Mouse (Mus musculus) hindbrain, embryonic 11.5 days (tissue): ENCODE results near the gene Tectb. TPM values are rescaled to one million over a fixed set of nuclear protein-coding genes. Genes with fewer than 3 reads are reported as not detected.
A peak's percentile ranks its signal among the peaks of the same experiment; 100 is the strongest.

Source experiments
- ATAC-seq: fragments of 200-750 bp; cut with Nextera tagmentation; 2 replicates; pipeline ENCODE4 v1.8.0; 2017; ENCODE audit warnings: mild to moderate bottlenecking, moderate TSS enrichment, moderate library complexity; ENCODE audit not compliant: low FRiP score
- DNase-seq: peaks from one replicate; pipeline ENCODE4 v3.0.0-alpha.2; 2015; ENCODE audit warnings: low spot score
- H3K27ac ChIP-seq: fragments of 300-500 bp; sonication (generic); 2 replicates; pipeline ENCODE4 v1.5.1; 2014; ENCODE audit warnings: mild to moderate bottlenecking, low read depth, low read length
- H3K27me3 ChIP-seq: fragments of 300-500 bp; sonication (generic); 2 replicates; pipeline ENCODE4 v1.6.1; 2014; ENCODE audit warnings: mild to moderate bottlenecking, low read length, moderate library complexity, mixed read lengths; ENCODE audit not compliant: control insufficient read depth, insufficient read depth
- H3K36me3 ChIP-seq: fragments of 300-500 bp; sonication (generic); 2 replicates; pipeline ENCODE4 v1.6.1; 2014; ENCODE audit warnings: mild to moderate bottlenecking, low read length, moderate library complexity, mixed read lengths; ENCODE audit not compliant: control insufficient read depth, insufficient read depth
- H3K4me1 ChIP-seq: fragments of 300-500 bp; sonication (generic); replicated peaks from 2 replicates; pipeline ENCODE4 v1.6.1; 2014; ENCODE audit warnings: low read length, mixed read lengths; ENCODE audit not compliant: control insufficient read depth, insufficient read depth
- H3K4me2 ChIP-seq: fragments of 300-500 bp; sonication (generic); replicated peaks from 2 replicates; pipeline ENCODE4 v1.6.1; 2014; ENCODE audit warnings: mild to moderate bottlenecking, low read depth, low read length
- H3K4me3 ChIP-seq: fragments of 300-500 bp; sonication (generic); 2 replicates; pipeline ENCODE4 v1.5.1; 2014; ENCODE audit warnings: low read depth, low read length
- H3K9ac ChIP-seq: fragments of 300-500 bp; sonication (generic); 2 replicates; pipeline ENCODE4 v1.6.1; 2014; ENCODE audit warnings: low read depth, low read length
- H3K9me3 ChIP-seq: fragments of 300-500 bp; sonication (generic); 2 replicates; pipeline ENCODE4 v1.6.1; 2016; ENCODE audit warnings: low read length; ENCODE audit not compliant: control insufficient read depth
- WGBS: fragments of 180-500 bp; shearing (Covaris S2); extraction: QIAGEN DNeasy Blood & Tissue Kit; methylation state at CpG from one replicate; pipeline ENCODE4 v1.1.7; 2014; 5-methylcytosine and 5-hydroxymethylcytosine counted together
- polyA plus RNA-seq: library from polyadenylated mRNA; unstranded; fragments of >200 nt; fragmentation: Nextera tagmentation; extraction: Ambion mirVana; gene quantifications from 2 replicates; pipeline ENCODE4 v1.2.1, GENCODE M21; 2014

The Tectb gene
- polyA plus RNA-seq, 1 experiment from 2014 or later = not detected

DNA sequence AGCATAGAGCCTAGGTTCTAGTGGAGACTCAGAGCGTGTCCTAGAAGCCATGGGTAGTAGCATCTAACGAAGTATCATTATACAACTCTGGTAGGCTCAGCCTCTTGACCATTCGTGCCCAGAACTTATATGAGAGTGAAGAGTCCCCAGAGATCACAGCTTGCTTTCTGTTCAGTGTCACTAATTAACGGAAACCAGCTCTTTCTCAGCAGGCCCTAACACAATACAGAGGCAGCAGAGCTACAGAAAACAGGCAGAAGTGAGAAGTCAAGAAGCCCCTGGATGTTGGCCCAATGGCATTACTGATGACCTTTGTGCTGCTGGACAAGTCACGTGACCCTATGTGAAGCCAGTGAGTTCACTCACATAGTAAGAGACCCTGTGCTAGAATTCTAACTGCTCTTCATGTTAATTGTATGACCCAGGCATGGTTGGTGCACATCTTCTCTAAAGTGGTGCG lies 60.7 kb downstream of the Tectb start, which contains the start of gene Gucy2g:
Gene Gucy2g, minus strand, starts transcription at position 51 of the 460 bp plus-strand sequence.
- Histone ChIP-seq H3K4me3 (no peak within 1 kb of the TSS), H3K27me3 (no peaks in the 10 kb centered on the region), H3K4me2 (no peak within 1 kb of the TSS), H3K36me3 (no peaks in the 10 kb centered on the region), H3K27ac (no peak within 1 kb of the TSS), H3K9me3 (no peaks in the 10 kb centered on the region), H3K9ac (no peak within 1 kb of the TSS), H3K4me1 (no peaks in the 10 kb centered on the region)
- 74% methylated on average over 6 of the region's 6 CpGs for WGBS
- no peak for ATAC-seq
- DNase-seq = no peak

DNA sequence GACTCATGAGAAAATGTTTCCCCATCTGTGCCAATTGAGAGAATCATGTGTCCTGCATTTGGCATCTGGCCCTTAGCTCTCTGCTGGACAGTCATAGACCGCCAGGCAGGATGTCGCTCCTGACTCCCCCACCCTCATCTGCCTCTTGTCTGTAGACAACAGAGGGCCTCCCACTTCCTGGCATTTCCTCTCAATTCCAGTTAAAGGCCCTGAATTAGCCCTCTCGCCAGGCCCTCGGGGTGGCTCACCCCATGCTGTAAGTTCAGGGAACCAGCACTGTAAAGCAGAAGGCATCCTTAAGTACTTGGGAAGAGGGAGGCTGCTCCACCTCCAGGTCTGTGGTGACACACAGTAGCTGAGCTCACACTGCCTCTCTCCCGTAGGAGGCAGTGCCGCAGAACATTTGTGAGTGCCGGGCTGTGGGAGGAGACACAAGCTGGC lies 64.3 kb downstream of the Tectb start:
- Histone ChIP-seq H3K27ac (no peak overlapping the region), H3K4me3 (no peak overlapping the region), H3K4me1 (no peaks in the 10 kb centered on the region), H3K36me3 (no peaks in the 10 kb centered on the region), H3K4me2 (no peak overlapping the region), H3K9ac (no peak overlapping the region), H3K27me3 (no peaks in the 10 kb centered on the region), H3K9me3 (no peaks in the 10 kb centered on the region)
- whole genome bisulfite sequencing = 32% methylated on average over 7 of the region's 7 CpGs
- DNase-seq (peak; percentile 5), ATAC-seq (no peak)

Other genes with a start within 250 kb of the Tectb start
- 17.5 and 22.4 TPM in 2 replicates for gene Gpam, start 53.5 kb upstream of the Tectb start, polyA plus RNA-seq
- gene Gucy2g, start 60.5 kb downstream of the Tectb start, polyA plus RNA-seq = not detected in 2 replicates
- gene Acsl5, start 71.2 kb downstream of the Tectb start, polyA plus RNA-seq = 19.9 and 25.3 TPM in 2 replicates
- 106 and 109 TPM in 2 replicates for gene Zdhhc6, start 135.3 kb downstream of the Tectb start, polyA plus RNA-seq
- 27.1 and 27.8 TPM in 2 replicates for gene Vti1a, start 135.6 kb downstream of the Tectb start, polyA plus RNA-seq